Mouse (Mus musculus): ENCODE measurements around the gene Gtdc1.

DNA sequence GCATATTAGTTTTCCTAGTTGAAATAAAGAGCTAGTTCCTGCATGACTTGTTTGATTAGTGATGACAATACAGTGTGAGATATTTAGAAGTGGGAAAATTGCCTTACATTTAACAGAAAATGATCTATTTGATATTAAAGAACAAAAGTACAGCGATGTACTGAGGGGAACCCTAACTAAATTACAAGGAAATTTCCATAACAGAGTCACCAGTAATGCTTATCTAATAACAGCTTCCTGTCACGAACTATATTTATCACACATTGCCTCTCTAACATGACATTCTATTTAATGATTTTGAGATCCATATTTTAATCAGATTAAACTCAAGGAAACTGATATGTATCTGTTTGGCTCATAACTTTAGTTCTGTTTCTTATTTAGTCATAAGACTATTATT is 126.1 kb downstream of the Gtdc1 start:
- TF ChIP-seq CTCF (IDR thresholded peaks at IDR 0.05; ENCODE audit: low read depth) (no peak), EP300 (IDR thresholded peaks at IDR 0.05; ENCODE audit: low read depth) (no peak)
